Mouse (Mus musculus) hindbrain, embryonic 15.5 days (tissue): Measurements from ENCODE around the gene Ccdc126. TPM values are rescaled to one million over a fixed set of nuclear protein-coding genes. Genes with fewer than 3 reads are reported as not detected.

Source experiments
- ATAC-seq: fragments of 200-750 bp; cut with Nextera tagmentation; 2 replicates; pipeline ENCODE4 v1.8.0; 2017; ENCODE audit warnings: low read depth, moderate number of reproducible peaks, moderate TSS enrichment; ENCODE audit not compliant: low FRiP score
- H3K27ac ChIP-seq: fragments of 300-500 bp; sonication (generic); replicated peaks from 2 replicates; pipeline ENCODE4 v1.5.1; 2015; ENCODE audit warnings: mild to moderate bottlenecking, inconsistent platforms
- H3K27me3 ChIP-seq: fragments of 300-500 bp; sonication (generic); 2 replicates; pipeline ENCODE4 v1.6.1; 2015; ENCODE audit warnings: control low read depth, inconsistent platforms
- H3K36me3 ChIP-seq: fragments of 300-500 bp; sonication (generic); 2 replicates; pipeline ENCODE4 v1.6.1; 2015; ENCODE audit warnings: control low read depth, inconsistent platforms
- H3K4me1 ChIP-seq: fragments of 300-500 bp; sonication (generic); replicated peaks from 2 replicates; pipeline ENCODE4 v1.6.1; 2015; ENCODE audit warnings: control low read depth, inconsistent platforms
- H3K4me2 ChIP-seq: fragments of 300-500 bp; sonication (generic); 2 replicates; pipeline ENCODE4 v1.6.1; 2015; ENCODE audit warnings: moderate library complexity, mild to moderate bottlenecking, inconsistent platforms
- H3K4me3 ChIP-seq: fragments of 300-500 bp; sonication (generic); 2 replicates; pipeline ENCODE4 v1.5.1; 2015; ENCODE audit warnings: mild to moderate bottlenecking, inconsistent platforms
- H3K9ac ChIP-seq: fragments of 300-500 bp; sonication (generic); 2 replicates; pipeline ENCODE4 v1.6.1; 2015; ENCODE audit warnings: inconsistent platforms
- H3K9me3 ChIP-seq: fragments of 300-500 bp; sonication (generic); 2 replicates; pipeline ENCODE4 v1.6.1; 2016; ENCODE audit warnings: control low read depth, inconsistent platforms
- WGBS: fragments of 180-500 bp; shearing (Covaris S2); methylation state at CpG from one replicate; pipeline ENCODE4 v1.1.7; 2015; 5-methylcytosine and 5-hydroxymethylcytosine counted together
- polyA plus RNA-seq: library from polyadenylated mRNA; unstranded; fragments of >200 nt; fragmentation: Nextera tagmentation; extraction: Ambion mirVana; gene quantifications from 2 replicates; pipeline ENCODE4 v1.2.1, GENCODE M21; 2015

Gene Ccdc126
- polyA plus RNA-seq, 1 experiment from 2014 or later, result 9.6 TPM

DNA sequence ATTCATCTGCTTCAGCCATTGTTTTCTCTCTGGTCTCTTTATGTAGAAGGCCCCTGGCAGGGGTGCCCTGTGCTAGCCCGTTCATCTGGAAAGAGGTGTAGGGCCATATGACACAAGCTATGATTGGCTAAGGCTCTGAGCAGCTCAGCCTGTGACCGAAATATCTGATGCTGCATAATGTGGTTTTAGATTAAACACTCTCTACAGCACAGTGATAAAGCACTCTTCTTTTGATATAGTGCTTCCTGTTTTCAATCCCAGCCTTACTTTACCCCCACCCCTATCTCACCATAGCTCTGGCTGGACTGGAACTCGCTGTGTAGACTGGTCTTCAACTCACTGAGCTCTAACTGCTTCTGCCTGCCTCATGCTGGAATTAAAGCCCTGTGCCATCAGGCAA lies 2.3 kb downstream of the Ccdc126 start:
- no peak overlapping the region for H3K9ac ChIP-seq
- WGBS, result 83% methylated on average over 3 of the region's 3 CpGs
- no peak for ATAC-seq

DNA sequence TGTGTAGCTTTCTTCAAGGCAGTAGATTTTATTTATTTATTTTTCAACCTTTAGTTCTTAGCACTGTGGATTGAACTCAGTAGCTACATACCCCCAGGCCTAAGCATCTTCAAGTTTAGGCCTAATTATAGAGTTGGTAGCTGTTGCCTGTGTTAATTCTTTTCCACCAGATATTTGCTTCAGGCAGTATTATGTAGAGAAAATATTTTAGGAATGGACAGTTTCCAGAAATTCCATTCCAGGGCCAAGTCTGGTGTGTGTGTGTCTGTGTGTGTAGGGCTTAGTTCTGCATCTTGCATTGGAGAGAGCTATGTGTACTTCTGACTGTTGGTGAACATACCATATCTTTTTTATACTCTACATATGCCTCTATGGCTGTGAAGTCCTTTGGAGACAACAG lies 3.0 kb downstream of the Ccdc126 start:
- H3K27me3 ChIP-seq, result no peaks in the 10 kb centered on the region
- H3K9ac ChIP-seq, result no peak overlapping the region
- H3K4me1 ChIP-seq, result peaks cover 6% of the 10 kb centered on the region
- no peaks in the 10 kb centered on the region for H3K9me3 ChIP-seq
- no peak for ATAC-seq
- no peak overlapping the region for H3K4me2 ChIP-seq
- no peak overlapping the region for H3K4me3 ChIP-seq
- H3K36me3 ChIP-seq, result no peaks in the 10 kb centered on the region
- H3K27ac ChIP-seq, result no peak overlapping the region

More for the DNA sequence above, 2.3 kb downstream of the Ccdc126 start:
- H3K36me3 ChIP-seq, result no peaks in the 10 kb centered on the region
- peaks cover 6% of the 10 kb centered on the region for H3K4me1 ChIP-seq
- no peak overlapping the region for H3K4me3 ChIP-seq
- no peaks in the 10 kb centered on the region for H3K9me3 ChIP-seq
- no peaks in the 10 kb centered on the region for H3K27me3 ChIP-seq
- no peak overlapping the region for H3K27ac ChIP-seq
- H3K4me2 ChIP-seq, result no peak overlapping the region

- no peak overlapping the region for H3K4me3 ChIP-seq
- H3K27me3 ChIP-seq, result no peaks in the 10 kb centered on the region
- H3K4me2 ChIP-seq, result no peak overlapping the region
- H3K9ac ChIP-seq, result no peak overlapping the region
- no peak for ATAC-seq
- H3K27ac ChIP-seq, result no peak overlapping the region
- 74% methylated on average over 2 of the region's 2 CpGs for WGBS
- no peaks in the 10 kb centered on the region for H3K9me3 ChIP-seq
- no peaks in the 10 kb centered on the region for H3K36me3 ChIP-seq
- peaks cover 6% of the 10 kb centered on the region for H3K4me1 ChIP-seq
These were observed 3.9 kb downstream of the Ccdc126 start for GRCm38 (mm10) chr6:49322986-49323385.

- Histone ChIP-seq H3K36me3 (no peaks in the 10 kb centered on the region), H3K9me3 (no peaks in the 10 kb centered on the region), H3K27me3 (no peaks in the 10 kb centered on the region), H3K27ac (no peak overlapping the region), H3K4me3 (no peak overlapping the region), H3K4me2 (no peak overlapping the region), H3K4me1 (peaks cover 6% of the 10 kb centered on the region), H3K9ac (no peak overlapping the region)
- no peak for ATAC-seq
- WGBS, result 63% methylated on average over 2 of the region's 2 CpGs
These were observed 5.5 kb downstream of the Ccdc126 start for GRCm38 (mm10) chr6:49324528-49324927.

GRCm38 (mm10) chr6:49325294-49325693 lies 6.2 kb downstream of the Ccdc126 start:
- no peak overlapping the region for H3K4me3 ChIP-seq
- no peak overlapping the region for H3K9ac ChIP-seq
- no peaks in the 10 kb centered on the region for H3K27me3 ChIP-seq
- ATAC-seq, result no peak
- H3K4me2 ChIP-seq, result no peak overlapping the region
- WGBS, result 73% methylated on average over 1 of the region's 1 CpGs
- H3K4me1 ChIP-seq, result peaks cover 1% of the 10 kb centered on the region
- H3K36me3 ChIP-seq, result no peaks in the 10 kb centered on the region
- H3K27ac ChIP-seq, result no peak overlapping the region
- H3K9me3 ChIP-seq, result no peaks in the 10 kb centered on the region

DNA sequence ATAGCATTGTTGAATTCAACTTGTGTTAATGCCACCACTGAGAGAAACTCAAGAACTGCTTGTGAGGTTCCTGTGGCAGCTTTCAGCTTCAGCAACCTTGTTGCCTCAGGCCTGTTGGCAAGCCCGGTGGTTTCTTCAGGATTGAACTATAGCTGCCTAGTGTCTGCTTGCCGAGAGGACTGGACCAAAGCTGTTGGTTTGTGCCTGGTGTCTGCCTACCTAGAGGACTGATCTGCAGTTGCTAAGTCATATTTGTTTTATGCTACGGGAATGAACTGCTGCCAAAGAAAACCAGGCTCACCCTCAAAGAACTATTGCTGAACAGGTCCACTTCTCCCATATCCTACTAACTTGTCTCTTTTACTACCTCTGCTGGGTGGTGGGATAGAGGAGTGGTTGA lies 7.8 kb downstream of the Ccdc126 start:
- Histone ChIP-seq H3K27ac (no peak overlapping the region), H3K27me3 (no peaks in the 10 kb centered on the region), H3K4me3 (no peak overlapping the region), H3K9ac (no peak overlapping the region), H3K4me1 (no peaks in the 10 kb centered on the region), H3K36me3 (no peaks in the 10 kb centered on the region), H3K4me2 (no peak overlapping the region), H3K9me3 (no peaks in the 10 kb centered on the region)
- ATAC-seq, result no peak
- whole genome bisulfite sequencing, result 78% methylated on average over 3 of the region's 3 CpGs

DNA sequence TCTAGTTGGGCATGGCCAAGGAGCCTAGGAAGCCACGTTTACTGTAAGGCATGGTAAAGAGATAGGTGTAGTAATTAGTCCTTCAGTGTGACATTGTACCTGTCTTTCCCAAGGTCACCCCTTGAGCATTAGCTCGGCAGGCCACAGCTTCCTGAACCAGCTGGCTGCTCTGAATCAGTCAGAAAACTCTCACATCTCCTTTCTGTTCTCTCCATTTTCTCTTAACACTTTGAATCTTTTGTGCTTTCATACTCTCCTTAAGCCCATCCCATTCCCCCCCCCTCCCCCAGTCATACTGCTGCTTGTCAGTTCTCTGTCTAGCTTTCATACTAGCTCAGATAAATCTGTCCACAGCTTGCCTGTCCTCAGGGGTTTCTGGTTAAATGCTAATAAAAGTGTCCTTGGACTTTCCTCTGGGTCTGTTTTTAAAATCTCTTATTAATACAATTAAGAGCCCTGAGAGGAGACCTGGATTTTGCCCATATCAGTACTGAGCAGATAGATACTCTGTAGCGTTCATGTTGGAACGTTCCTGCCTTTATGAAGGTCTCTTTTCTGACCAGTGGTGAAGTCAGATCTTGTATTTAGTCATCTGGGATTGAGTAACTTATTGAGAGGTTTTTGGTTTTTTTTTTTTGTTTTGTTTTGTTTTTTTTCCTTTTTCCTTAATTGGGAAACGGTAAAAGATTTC lies 12.4 kb downstream of the Ccdc126 start:
- Histone ChIP-seq H3K9ac (no peak overlapping the region), H3K9me3 (no peaks in the 10 kb centered on the region), H3K27ac (no peak overlapping the region), H3K4me1 (0 out of 2 replicates have a peak, but pooled peaks cover 3% of the 10 kb centered on the region), H3K4me3 (no peak overlapping the region), H3K36me3 (no peaks in the 10 kb centered on the region; the same call in 1 of the 2 replicates), H3K27me3 (no peaks in the 10 kb centered on the region), H3K4me2 (no peak overlapping the region)
- ATAC-seq, result no peak
- 79% methylated on average over 5 of the region's 5 CpGs for WGBS

- no peak overlapping the region for H3K4me2 ChIP-seq
- H3K9me3 ChIP-seq, result no peaks in the 10 kb centered on the region
- H3K27ac ChIP-seq, result no peak overlapping the region
- no peaks in the 10 kb centered on the region; the same call in 1 of the 2 replicates for H3K36me3 ChIP-seq
- no peaks in the 10 kb centered on the region for H3K27me3 ChIP-seq
- 82% methylated on average over 13 of the region's 13 CpGs for WGBS
- H3K9ac ChIP-seq, result no peak overlapping the region
- ATAC-seq, result no peak
- H3K4me3 ChIP-seq, result no peak overlapping the region
- H3K4me1 ChIP-seq, result 0 out of 2 replicates have a peak, but pooled peaks cover 3% of the 10 kb centered on the region
These were observed 12.9 kb downstream of the Ccdc126 start for GRCm38 (mm10) chr6:49332060-49332370.

DNA sequence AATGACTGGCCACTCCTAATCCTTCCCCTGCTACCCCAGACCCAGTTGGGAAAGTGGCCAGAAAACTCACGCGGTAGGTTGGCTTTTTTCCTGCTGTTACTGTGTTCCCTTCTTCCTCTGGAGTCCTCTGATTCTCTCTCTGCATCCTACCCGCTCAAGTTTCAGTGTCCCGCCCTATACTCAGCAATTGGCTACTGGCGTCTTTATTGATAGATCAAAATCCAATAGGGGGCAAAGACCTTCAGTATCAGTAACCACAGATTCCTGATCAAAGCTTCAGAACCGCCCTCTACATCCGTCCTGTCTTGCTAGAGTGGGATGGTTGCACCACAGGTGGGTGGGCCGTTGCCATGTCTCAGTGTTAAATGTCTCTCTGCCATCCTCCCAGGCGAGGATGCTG lies 19.5 kb downstream of the Ccdc126 start:
- no peaks in the 10 kb centered on the region; the same call in 1 of the 2 replicates for H3K36me3 ChIP-seq
- 22% methylated on average over 9 of the region's 9 CpGs for WGBS
- no peak overlapping the region for H3K4me3 ChIP-seq
- no peak overlapping the region for H3K4me2 ChIP-seq
- H3K9ac ChIP-seq, result no peak overlapping the region
- no peaks in the 10 kb centered on the region for H3K4me1 ChIP-seq
- no peak for ATAC-seq
- no peak overlapping the region for H3K27ac ChIP-seq
- H3K27me3 ChIP-seq, result no peaks in the 10 kb centered on the region
- H3K9me3 ChIP-seq, result no peaks in the 10 kb centered on the region

DNA sequence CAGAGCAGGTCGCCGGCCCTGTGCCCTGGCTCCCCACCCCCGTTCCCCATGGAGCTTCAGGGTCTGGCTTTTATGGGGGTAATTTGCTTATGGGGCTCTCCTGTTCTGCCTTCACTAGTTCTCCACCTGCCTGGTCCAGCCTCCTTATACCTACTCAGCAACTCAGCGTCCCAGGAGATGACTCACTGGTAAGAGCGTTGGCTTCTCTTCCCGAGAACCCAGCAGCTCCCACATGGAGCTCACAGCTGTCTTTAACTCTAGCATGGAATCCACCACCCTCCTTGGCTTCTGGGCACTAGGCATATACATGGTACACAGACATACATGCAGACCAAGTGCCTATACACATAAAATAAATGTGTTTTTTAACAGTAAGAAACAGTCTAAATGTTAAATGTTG lies 20.1 kb downstream of the Ccdc126 start:
- H3K27me3 ChIP-seq, result no peaks in the 10 kb centered on the region
- no peaks in the 10 kb centered on the region; the same call in 1 of the 2 replicates for H3K36me3 ChIP-seq
- H3K4me1 ChIP-seq, result no peaks in the 10 kb centered on the region
- H3K9ac ChIP-seq, result no peak overlapping the region
- no peak for ATAC-seq
- no peaks in the 10 kb centered on the region for H3K9me3 ChIP-seq
- no peak overlapping the region for H3K4me3 ChIP-seq
- 38% methylated on average over 6 of the region's 6 CpGs for WGBS
- H3K4me2 ChIP-seq, result no peak overlapping the region
- no peak overlapping the region for H3K27ac ChIP-seq

- 84% methylated on average over 14 of the region's 14 CpGs for WGBS
- no peaks in the 10 kb centered on the region for H3K4me1 ChIP-seq
- H3K4me3 ChIP-seq, result no peak overlapping the region
- H3K4me2 ChIP-seq, result no peak overlapping the region
- H3K27me3 ChIP-seq, result no peaks in the 10 kb centered on the region
- no peak overlapping the region for H3K9ac ChIP-seq
- no peaks in the 10 kb centered on the region for H3K36me3 ChIP-seq
- ATAC-seq, result no peak
- H3K27ac ChIP-seq, result no peak overlapping the region
- H3K9me3 ChIP-seq, result no peaks in the 10 kb centered on the region
These were observed 24.8 kb downstream of the Ccdc126 start for GRCm38 (mm10) chr6:49343737-49344469.

DNA sequence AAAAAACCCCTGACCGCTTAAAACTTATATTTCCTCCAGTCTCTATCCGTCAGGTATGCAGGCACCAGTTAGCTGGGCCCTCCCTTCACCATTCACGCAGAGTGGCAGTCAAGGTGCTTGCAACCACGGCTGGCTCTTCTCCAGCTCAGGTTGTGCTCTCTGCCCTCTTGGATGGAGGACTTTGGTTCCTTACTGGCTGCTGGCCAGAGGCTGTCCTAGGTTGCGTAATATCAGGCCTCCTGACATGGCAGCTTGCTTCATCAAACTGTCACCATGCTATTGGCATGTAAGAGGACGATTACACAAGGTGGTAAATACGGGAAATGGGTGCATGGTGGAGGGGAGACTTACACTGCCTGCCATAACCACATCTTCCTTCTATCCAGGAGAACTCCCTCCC lies 30.8 kb downstream of the Ccdc126 start:
- H3K9ac ChIP-seq, result no peak overlapping the region
- no peak overlapping the region for H3K4me2 ChIP-seq
- no peaks in the 10 kb centered on the region for H3K4me1 ChIP-seq
- no peak for ATAC-seq
- 91% methylated on average over 7 of the region's 7 CpGs for WGBS
- no peaks in the 10 kb centered on the region for H3K27me3 ChIP-seq
- H3K4me3 ChIP-seq, result no peak overlapping the region
- H3K36me3 ChIP-seq, result no peaks in the 10 kb centered on the region
- H3K27ac ChIP-seq, result no peak overlapping the region
- no peaks in the 10 kb centered on the region for H3K9me3 ChIP-seq
